Mouse (Mus musculus) midbrain, embryonic 10.5 days (tissue): ENCODE data around the gene Fam129c. TPM values are rescaled to one million over a fixed set of nuclear protein-coding genes. Genes with fewer than 3 reads are reported as not detected.
A peak's percentile ranks its signal among the peaks of the same experiment; 100 is the strongest.

Source experiments
- DNase-seq: peaks from one replicate; pipeline ENCODE4 v3.0.0-alpha.2; 2017; ENCODE audit warnings: low spot score
- H3K27ac ChIP-seq: fragments of 300-500 bp; sonication (generic); replicated peaks from 2 replicates; pipeline ENCODE4 v1.5.1; 2016; ENCODE audit warnings: mild to moderate bottlenecking
- H3K27me3 ChIP-seq: fragments of 300-500 bp; sonication (generic); 2 replicates; pipeline ENCODE4 v1.6.1; 2016; ENCODE audit warnings: low read depth, mild to moderate bottlenecking; ENCODE audit not compliant: poor library complexity, severe bottlenecking
- H3K36me3 ChIP-seq: fragments of 300-500 bp; sonication (generic); 2 replicates; pipeline ENCODE4 v1.6.1; 2016; ENCODE audit warnings: mild to moderate bottlenecking, moderate library complexity
- H3K4me1 ChIP-seq: fragments of 300-500 bp; sonication (generic); 2 replicates; pipeline ENCODE4 v1.6.1; 2016
- H3K4me3 ChIP-seq: fragments of 300-500 bp; sonication (generic); 2 replicates; pipeline ENCODE4 v1.5.1; 2016; ENCODE audit warnings: mild to moderate bottlenecking, moderate library complexity
- H3K9me3 ChIP-seq: fragments of 300-500 bp; sonication (generic); replicated peaks from 2 replicates; pipeline ENCODE4 v1.6.1; 2016; ENCODE audit warnings: mild to moderate bottlenecking
- WGBS: fragments of 180-500 bp; shearing (Covaris S2); methylation state at CpG from one replicate; pipeline ENCODE4 v1.1.7; 2016; 5-methylcytosine and 5-hydroxymethylcytosine counted together
- polyA plus RNA-seq: library from polyadenylated mRNA; unstranded; fragments of >200 nt; fragmentation: Nextera tagmentation; extraction: Ambion mirVana; gene quantifications from 2 replicates; pipeline ENCODE4 v1.2.1, GENCODE M21; 2016

The Fam129c gene
- polyA plus RNA-seq = 4.5 and 5.4 TPM in 2 replicates

DNA sequence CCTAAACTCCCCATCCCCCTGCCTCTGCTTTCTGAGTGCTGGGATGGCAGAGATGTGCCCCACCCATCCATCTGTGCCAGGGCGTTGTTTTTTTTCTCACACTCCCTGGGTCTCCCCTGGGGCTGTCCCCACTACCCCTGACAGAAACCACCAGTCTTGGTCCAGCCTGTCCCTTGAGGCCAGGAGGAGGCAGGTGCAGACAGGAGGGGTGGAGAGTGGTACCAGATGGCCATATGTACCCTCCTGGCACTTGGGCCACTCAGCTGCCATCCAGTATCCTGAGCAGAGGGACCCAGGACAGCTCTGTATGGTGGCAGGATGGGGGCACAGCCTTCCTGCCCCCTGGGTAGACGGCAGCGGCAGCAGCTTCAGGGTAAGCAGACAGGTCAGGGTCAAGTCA, at the start of gene Fam129c:
Gene Fam129c (plus strand): TSS at position 198 of the 400 bp plus-strand sequence.
- H3K9me3 ChIP-seq = no peaks in the 10 kb centered on the region
- peaks cover 37% of the 10 kb centered on the region for H3K27me3 ChIP-seq
- no peak within 1 kb of the TSS for H3K4me3 ChIP-seq
- peaks cover 33% of the 10 kb centered on the region for H3K36me3 ChIP-seq
- no peak for DNase-seq
- no peak within 1 kb of the TSS for H3K27ac ChIP-seq
- WGBS = 92% methylated on average over 3 of the region's 3 CpGs
- peaks cover 40% of the 10 kb centered on the region for H3K4me1 ChIP-seq

DNA sequence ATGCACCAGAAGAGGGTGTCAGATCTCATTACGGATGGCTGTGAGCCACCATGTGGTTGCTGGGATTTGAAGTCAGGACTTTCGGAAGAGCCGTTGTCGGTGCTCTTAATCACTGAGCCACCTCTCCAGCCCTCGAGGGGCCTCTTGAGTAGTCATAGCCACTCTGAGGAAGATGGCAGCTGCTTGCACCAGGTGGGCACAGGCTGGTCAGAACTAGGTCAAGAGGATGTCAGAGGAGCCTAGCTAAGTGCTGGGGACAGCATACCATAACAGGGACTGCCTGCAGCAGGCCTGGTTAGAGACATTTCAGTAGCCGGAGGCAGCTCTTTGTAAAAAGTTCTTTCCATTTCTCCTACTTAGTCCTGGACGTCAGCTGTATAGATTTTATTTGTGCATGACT, 46.7 kb upstream of the Fam129c start:
- WGBS = 71% methylated on average over 7 of the region's 7 CpGs
- no peak for DNase-seq

DNA sequence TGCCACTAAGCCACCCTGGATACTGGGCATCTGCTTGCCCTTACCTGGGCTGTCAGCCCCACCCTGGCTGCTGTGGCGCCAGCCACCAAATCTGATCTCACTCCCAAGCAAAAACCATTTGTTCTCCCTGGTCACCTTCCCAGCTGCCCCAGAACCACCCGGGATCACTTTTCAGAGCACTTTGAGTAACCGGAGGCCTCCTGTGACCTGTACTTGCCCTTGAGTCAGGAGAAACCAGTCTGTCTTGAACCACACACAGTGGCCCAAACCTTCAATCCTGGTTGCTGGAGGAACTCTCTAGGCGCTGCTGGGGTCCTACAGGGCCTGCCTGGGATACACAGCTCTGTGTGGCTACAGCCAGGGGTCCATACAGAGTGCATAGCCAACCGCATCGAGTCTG, 44.7 kb upstream of the Fam129c start:
- Histone ChIP-seq H3K4me1 (no peaks in the 10 kb centered on the region), H3K27ac (no peak overlapping the region), H3K4me3 (no peak overlapping the region), H3K27me3 (peaks cover 33% of the 10 kb centered on the region), H3K36me3 (peaks cover 10% of the 10 kb centered on the region), H3K9me3 (no peaks in the 10 kb centered on the region)
- DNase-seq = no peak
- WGBS = 81% methylated on average over 6 of the region's 6 CpGs

More for the DNA sequence above, 46.7 kb upstream of the Fam129c start:
- H3K4me3 ChIP-seq = no peak overlapping the region
- H3K27ac ChIP-seq = no peak overlapping the region
- no peaks in the 10 kb centered on the region for H3K4me1 ChIP-seq
- peaks cover 29% of the 10 kb centered on the region for H3K36me3 ChIP-seq
- no peaks in the 10 kb centered on the region for H3K9me3 ChIP-seq
- H3K27me3 ChIP-seq = peaks cover 13% of the 10 kb centered on the region

DNA sequence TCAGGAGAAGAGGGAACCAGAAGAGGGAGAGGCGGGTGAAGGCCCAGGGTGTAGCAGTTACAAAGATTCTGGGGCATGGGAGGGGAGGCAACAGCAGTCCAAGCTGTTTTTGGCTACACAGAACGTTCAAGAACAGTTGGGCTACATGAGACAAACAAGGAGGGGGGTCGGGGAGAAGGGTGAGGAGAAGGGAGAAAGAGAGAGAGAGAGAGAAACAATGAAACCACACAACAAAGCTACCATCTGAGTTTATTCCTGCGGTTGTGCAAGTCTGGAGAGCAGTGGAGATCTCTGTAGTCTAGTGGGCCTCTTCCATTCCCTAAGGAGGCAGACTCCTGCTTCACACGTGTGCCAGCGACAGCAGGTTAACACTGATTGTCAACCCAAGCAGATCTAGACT, 43.4 kb upstream of the Fam129c start:
- H3K9me3 ChIP-seq = no peaks in the 10 kb centered on the region
- WGBS = 75% methylated on average over 6 of the region's 6 CpGs

DNA sequence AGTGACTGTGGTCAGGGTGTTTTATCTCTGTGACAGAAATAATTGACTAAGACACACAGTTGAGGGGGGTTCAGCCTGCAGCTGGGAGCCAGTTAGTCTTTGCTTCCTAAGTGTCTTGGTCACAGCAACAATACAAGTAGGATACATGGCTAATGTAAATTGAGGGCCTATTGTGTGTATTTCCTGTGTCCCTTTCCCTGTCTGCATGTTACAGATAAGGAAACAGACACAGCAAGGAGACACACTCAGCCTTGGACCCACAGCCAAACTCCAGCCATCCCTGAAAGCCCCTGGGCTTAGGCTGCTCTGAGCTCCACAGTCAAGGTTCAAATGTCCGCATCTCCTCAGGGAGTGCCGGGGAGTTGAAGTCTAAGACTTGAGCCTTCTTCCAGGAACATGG, 42.8 kb upstream of the Fam129c start:
- H3K36me3 ChIP-seq = no peaks in the 10 kb centered on the region
- no peaks in the 10 kb centered on the region for H3K9me3 ChIP-seq
- no peak for DNase-seq
- peaks cover 13% of the 10 kb centered on the region for H3K4me1 ChIP-seq
- no peak overlapping the region for H3K27ac ChIP-seq
- peaks cover 52% of the 10 kb centered on the region for H3K27me3 ChIP-seq
- H3K4me3 ChIP-seq = no peak overlapping the region
- 86% methylated on average over 2 of the region's 2 CpGs for WGBS

More for the DNA sequence above, 43.4 kb upstream of the Fam129c start:
- no peak overlapping the region for H3K27ac ChIP-seq
- DNase-seq = no peak
- H3K27me3 ChIP-seq = peaks cover 45% of the 10 kb centered on the region
- no peaks in the 10 kb centered on the region; the same call in 1 of the 2 replicates for H3K36me3 ChIP-seq
- peaks cover 10% of the 10 kb centered on the region for H3K4me1 ChIP-seq
- H3K4me3 ChIP-seq = no peak overlapping the region

DNA sequence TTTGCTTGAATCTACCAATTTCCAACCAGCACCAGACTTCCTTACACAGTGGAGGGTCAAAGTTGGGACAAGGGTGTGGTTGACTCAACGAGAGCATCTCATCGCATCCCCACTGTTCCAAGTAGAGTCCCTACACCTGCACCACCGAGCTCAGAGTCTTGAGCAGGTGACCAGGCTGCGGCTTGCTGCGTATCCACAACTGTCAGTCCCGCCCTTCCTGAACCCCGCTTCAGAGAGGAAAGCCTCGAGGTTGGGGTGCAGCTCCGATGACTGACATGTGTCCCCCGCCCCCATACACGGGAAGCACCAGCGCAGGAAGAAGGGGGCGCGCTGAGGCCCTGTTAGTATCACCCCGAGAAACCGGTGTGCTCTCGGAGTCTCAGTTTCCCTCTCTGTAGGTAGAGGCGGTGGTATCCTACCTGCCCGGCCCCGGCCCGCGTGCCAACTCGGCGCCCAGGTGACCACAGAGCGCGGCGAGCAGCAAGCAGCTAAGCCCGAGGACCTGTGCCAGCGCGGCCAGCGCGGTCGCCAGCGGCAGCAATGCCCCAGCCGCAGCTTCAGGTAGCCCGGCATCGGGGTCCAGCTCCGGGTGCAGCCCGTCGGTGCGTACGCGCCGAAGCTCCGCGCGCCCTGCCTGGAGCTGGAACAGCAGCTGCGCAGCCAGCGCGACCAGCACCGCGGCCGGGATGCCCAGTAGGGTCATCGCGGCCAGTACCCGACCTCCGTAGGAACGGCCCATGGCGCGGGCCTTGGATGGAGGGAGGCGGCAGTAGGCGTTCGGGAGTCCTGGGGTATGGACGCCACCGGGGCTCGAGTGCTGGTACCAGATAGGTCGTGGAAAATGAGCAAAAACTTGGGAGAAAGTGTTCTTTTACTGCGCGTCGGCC, 39.1 kb upstream of the Fam129c start, which contains the start of gene Tmem221:
Gene Tmem221 (minus strand): TSS at position 801 of the 887 bp plus-strand sequence.
- Histone ChIP-seq H3K27me3 (peaks cover 89% of the 10 kb centered on the region), H3K36me3 (no peaks in the 10 kb centered on the region), H3K4me1 (peaks cover 22% of the 10 kb centered on the region), H3K4me3 (peak within 1 kb of the TSS; percentile 51), H3K27ac (no peak within 1 kb of the TSS), H3K9me3 (no peaks in the 10 kb centered on the region)
- WGBS = 4% methylated on average over 70 of the region's 70 CpGs
- peak; percentile 52 for DNase-seq

DNA sequence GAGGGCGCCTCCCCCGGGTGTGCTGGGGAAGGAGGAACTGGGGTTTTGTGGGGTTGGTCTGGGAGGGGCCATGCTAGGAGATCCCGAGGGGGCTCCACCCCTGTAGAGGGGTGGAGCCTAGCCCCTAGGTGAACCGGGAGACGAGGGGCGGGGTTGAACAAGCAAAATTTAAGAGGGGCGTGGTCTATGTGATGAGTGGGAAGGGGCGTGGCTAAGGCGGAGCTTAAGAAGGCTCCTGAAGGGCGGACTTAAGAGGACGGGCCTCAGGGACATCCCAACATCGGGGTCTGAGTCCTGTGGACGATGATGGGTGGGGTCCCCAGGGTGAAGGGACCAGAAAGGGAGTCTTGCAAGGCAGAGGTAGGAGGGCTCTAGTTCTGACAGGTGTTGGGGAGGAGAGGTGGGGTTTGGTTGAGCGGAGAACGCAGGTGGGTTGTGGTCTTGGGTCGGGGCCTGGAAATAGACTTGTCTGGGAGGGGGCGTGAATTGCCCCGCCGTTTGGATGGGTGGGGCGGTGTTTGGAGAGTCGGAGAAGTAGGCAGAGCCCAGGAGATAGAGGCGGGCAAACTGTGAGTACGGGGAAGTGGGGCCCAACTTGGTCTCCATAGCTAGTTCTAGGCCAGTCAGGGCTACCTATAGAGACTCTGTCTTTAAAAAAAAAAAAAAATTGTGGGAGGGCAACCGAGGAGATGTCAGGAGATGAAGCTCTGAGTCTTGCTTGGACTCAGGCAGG, 38.3 kb upstream of the Fam129c start:
- Histone ChIP-seq H3K9me3 (peaks cover 3% of the 10 kb centered on the region), H3K27ac (no peak overlapping the region), H3K4me3 (peak overlapping the region; percentile 51), H3K27me3 (peaks cover 97% of the 10 kb centered on the region), H3K36me3 (no peaks in the 10 kb centered on the region), H3K4me1 (peaks cover 22% of the 10 kb centered on the region)
- no peak for DNase-seq
- WGBS = 3% methylated on average over 24 of the region's 24 CpGs

DNA sequence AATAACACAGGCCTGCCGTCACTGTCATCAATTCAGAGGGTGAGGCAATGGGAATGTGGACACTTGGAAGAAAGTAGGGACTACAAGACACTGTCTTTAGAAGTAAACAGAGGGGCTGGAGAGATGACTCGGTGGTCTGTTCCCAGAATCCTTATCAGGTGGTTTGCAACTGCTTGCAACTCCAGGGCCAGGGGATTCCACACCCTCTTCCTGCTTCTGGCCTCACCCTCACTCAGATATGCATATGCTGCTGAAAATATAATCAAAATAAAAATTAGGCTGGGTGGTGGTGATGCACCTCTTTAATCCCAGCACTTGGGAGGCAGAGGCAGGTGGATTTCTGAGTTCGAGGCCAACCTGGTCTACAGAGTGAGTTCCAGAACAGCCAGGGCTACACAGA, 37.4 kb upstream of the Fam129c start:
- no peak for DNase-seq
- Histone ChIP-seq H3K27me3 (peaks cover 100% of the 10 kb centered on the region), H3K4me1 (peaks cover 22% of the 10 kb centered on the region), H3K27ac (no peak overlapping the region), H3K9me3 (peaks cover 9% of the 10 kb centered on the region), H3K4me3 (no peak overlapping the region), H3K36me3 (no peaks in the 10 kb centered on the region)
- WGBS = 82% methylated on average over 3 of the region's 3 CpGs

DNA sequence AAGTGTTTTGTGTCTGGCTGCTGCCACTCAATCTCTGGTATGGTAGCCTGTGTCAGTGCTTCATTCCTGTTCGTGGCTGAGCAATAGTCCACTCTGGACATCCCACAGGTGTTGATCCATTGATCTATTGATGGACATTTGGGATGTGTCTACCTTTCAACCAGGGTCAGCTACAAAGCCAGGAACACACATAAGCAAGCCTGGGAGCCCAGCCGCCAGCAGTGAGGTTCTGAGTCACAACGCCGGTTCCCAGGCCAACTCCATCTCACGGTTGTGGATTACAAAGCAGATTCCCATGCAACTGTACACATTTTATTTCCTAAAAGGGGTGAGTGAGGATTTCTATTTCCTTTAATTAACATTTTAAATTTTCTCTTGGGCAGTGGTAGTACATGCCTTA, 36.7 kb upstream of the Fam129c start:
- WGBS = 84% methylated on average over 5 of the region's 5 CpGs

DNA sequence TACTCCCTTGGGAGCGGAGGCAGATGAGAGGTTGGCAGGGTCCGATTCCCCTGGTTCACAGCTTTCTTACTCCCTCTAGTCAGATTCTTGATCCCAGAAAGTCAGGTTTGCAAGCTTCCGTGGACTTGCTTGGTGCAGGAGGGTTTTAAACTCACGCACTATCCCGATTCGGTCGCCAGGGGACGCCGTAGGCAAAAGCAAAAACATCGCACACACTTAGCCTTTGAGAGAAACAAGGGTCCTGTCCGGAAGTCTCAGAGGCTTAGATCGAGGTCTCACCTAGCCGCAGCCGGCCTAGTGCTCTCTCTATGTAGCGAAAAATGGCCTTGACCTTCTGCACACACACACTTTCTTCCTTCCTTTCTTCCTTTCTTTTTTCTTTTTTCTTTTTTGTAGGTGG, 36.0 kb upstream of the Fam129c start:
- peak; percentile 80 for DNase-seq
- Histone ChIP-seq H3K4me1 (peaks cover 22% of the 10 kb centered on the region), H3K27ac (no peak overlapping the region), H3K4me3 (no peak overlapping the region), H3K27me3 (peaks cover 98% of the 10 kb centered on the region), H3K36me3 (no peaks in the 10 kb centered on the region), H3K9me3 (peaks cover 9% of the 10 kb centered on the region)
- 5% methylated on average over 15 of the region's 15 CpGs for WGBS

More for the DNA sequence above, 36.7 kb upstream of the Fam129c start:
- peaks cover 98% of the 10 kb centered on the region for H3K27me3 ChIP-seq
- peaks cover 22% of the 10 kb centered on the region for H3K4me1 ChIP-seq
- H3K36me3 ChIP-seq = no peaks in the 10 kb centered on the region
- no peak overlapping the region for H3K27ac ChIP-seq
- H3K9me3 ChIP-seq = peaks cover 9% of the 10 kb centered on the region
- H3K4me3 ChIP-seq = no peak overlapping the region
- no peak for DNase-seq

DNA sequence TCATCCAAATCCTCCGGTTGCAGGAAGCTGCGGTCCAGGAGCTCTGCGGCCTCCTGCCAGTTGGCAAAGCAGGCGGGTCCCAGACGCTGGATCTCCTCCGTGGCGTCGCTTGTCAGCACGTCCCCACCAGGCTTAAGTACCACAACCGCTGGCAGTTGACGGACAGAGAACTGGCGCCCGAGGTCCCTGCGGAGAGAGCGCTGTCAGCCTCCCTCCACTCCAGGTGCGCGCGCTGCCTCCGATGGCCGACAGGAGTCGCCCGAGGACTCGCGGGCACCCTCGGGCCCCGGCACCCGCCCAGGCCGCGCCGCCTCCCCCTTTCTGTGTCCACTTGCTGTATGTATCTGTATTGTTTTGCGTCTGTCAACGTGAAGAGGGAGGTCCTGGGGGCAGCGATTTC, 34.7 kb upstream of the Fam129c start:
- H3K4me3 ChIP-seq = peak overlapping the region; percentile 42
- peaks cover 22% of the 10 kb centered on the region for H3K4me1 ChIP-seq
- H3K27me3 ChIP-seq = peaks cover 98% of the 10 kb centered on the region
- H3K9me3 ChIP-seq = peaks cover 9% of the 10 kb centered on the region
- 1% methylated on average over 33 of the region's 33 CpGs for WGBS
- H3K27ac ChIP-seq = no peak overlapping the region
- no peaks in the 10 kb centered on the region for H3K36me3 ChIP-seq
- peak; percentile 71 for DNase-seq

DNA sequence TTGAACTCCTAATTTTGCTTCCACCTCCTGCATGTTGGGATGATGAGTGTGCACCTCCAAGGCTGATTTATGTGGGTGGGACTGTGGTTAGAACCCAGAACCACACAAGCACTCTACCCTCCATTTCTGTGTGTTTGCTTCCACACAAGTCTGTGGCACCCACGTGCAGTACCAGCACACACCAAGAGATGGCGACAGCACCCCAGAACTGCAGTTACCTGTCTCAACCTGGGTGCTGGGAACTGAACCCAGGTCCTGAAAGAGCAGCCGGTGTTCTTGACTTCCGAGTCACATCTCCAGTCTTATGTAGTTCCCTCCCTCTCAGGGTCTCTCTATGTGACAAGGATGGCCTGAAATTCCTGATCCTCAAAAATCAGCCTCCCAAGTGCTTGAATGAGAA, 33.5 kb upstream of the Fam129c start:
- 81% methylated on average over 4 of the region's 4 CpGs for WGBS
- Histone ChIP-seq H3K9me3 (peaks cover 9% of the 10 kb centered on the region), H3K27ac (no peak overlapping the region), H3K27me3 (peaks cover 98% of the 10 kb centered on the region), H3K4me1 (peaks cover 21% of the 10 kb centered on the region), H3K4me3 (no peak overlapping the region), H3K36me3 (no peaks in the 10 kb centered on the region)
- no peak for DNase-seq

DNA sequence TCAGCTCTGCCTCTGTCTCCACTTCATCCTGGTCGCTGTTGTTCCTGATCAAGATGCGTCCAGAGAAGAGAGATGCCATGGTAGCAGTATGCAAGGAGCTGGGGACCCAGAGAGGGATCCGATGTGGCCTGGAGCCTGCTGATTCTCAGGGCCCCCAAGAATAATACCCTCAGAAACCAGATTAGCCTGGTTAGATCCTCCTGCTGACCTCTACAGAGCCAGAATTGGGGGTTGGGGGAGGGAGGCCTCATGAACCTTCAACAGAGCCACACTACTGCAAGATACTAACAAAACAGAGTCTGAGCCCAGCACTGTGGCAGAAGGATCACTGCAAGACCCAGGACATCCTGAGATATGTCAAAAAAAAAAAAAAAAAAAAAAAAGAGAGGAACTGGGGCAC, 30.9 kb upstream of the Fam129c start, which contains the start of gene Nxnl1:
Gene Nxnl1 (minus strand): TSS at position 101 of the 400 bp plus-strand sequence.
- H3K27ac ChIP-seq = no peak within 1 kb of the TSS
- peaks cover 9% of the 10 kb centered on the region for H3K9me3 ChIP-seq
- DNase-seq = no peak
- WGBS = 72% methylated on average over 3 of the region's 3 CpGs
- H3K4me3 ChIP-seq = no peak within 1 kb of the TSS
- peaks cover 89% of the 10 kb centered on the region for H3K27me3 ChIP-seq
- H3K36me3 ChIP-seq = no peaks in the 10 kb centered on the region
- H3K4me1 ChIP-seq = peaks cover 43% of the 10 kb centered on the region
